Mouse (Mus musculus) embryonic facial prominence, embryonic 13.5 days (tissue): Measurements from ENCODE around the gene Mybpc2. TPM values are rescaled to one million over a fixed set of nuclear protein-coding genes. Genes with fewer than 3 reads are reported as not detected.

ENCODE experiments used
- ATAC-seq: fragments of 200-750 bp; cut with Nextera tagmentation; 2 replicates; pipeline ENCODE4 v1.8.0; 2017; ENCODE audit warnings: low read depth; ENCODE audit not compliant: insufficient number of reproducible peaks, insufficient read depth, low FRiP score, low TSS enrichment
- H3K27ac ChIP-seq: fragments of 300-500 bp; sonication (generic); 2 replicates; pipeline ENCODE4 v1.5.1; 2015; ENCODE audit warnings: moderate library complexity, mild to moderate bottlenecking, inconsistent platforms
- H3K27me3 ChIP-seq: fragments of 300-500 bp; sonication (generic); 2 replicates; pipeline ENCODE4 v1.6.1; 2015; ENCODE audit warnings: mild to moderate bottlenecking, inconsistent platforms
- H3K36me3 ChIP-seq: fragments of 300-500 bp; sonication (generic); 2 replicates; pipeline ENCODE4 v1.6.1; 2015; ENCODE audit warnings: mild to moderate bottlenecking, inconsistent platforms
- H3K4me1 ChIP-seq: fragments of 300-500 bp; sonication (generic); 2 replicates; pipeline ENCODE4 v1.6.1; 2015; ENCODE audit warnings: inconsistent platforms
- H3K4me2 ChIP-seq: fragments of 300-500 bp; sonication (generic); 2 replicates; pipeline ENCODE4 v1.6.1; 2015; ENCODE audit warnings: moderate library complexity, mild to moderate bottlenecking, inconsistent platforms
- H3K4me3 ChIP-seq: fragments of 300-500 bp; sonication (generic); 2 replicates; pipeline ENCODE4 v1.5.1; 2015; ENCODE audit warnings: mild to moderate bottlenecking, inconsistent platforms
- H3K9ac ChIP-seq: fragments of 300-500 bp; sonication (generic); 2 replicates; pipeline ENCODE4 v1.6.1; 2015; ENCODE audit warnings: mild to moderate bottlenecking, inconsistent platforms
- H3K9me3 ChIP-seq: fragments of 300-500 bp; sonication (generic); 2 replicates; pipeline ENCODE4 v1.6.1; 2016; ENCODE audit warnings: inconsistent platforms
- WGBS: fragments of 180-500 bp; shearing (Covaris S2); methylation state at CpG from one replicate; pipeline ENCODE4 v1.1.7; 2015; ENCODE audit warnings: mixed read lengths; 5-methylcytosine and 5-hydroxymethylcytosine counted together
- polyA plus RNA-seq: library from polyadenylated mRNA; unstranded; fragments of >200 nt; fragmentation: Nextera tagmentation; extraction: Ambion mirVana; gene quantifications from 2 replicates; pipeline ENCODE4 v1.2.1, GENCODE M21; 2015

Gene Mybpc2
- polyA plus RNA-seq, 1 experiment from 2014 or later = 0.13 TPM

DNA sequence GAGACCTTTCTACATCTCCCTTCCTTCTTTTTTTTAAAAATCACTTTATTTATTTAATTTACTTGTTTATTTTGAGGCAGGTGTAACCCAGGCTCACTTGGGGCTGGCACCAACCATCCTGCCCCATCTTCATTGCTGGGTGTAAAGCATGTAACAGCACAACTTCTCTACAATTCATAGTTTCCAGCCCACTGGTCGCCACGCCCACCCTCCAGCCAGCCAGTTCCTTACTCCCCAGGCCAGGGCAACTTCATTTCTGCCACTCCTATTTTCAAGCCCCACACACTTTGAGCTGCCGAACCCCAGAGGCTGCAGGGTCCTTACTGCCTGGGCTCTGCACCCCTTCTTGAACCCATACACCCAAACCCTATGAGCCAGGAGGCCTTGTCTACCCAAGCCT, 3.5 kb downstream of the Mybpc2 start:
- Histone ChIP-seq H3K36me3 (no peaks in the 10 kb centered on the region), H3K9me3 (no peaks in the 10 kb centered on the region), H3K27ac (no peak overlapping the region), H3K4me2 (no peak overlapping the region), H3K4me1 (peaks cover 18% of the 10 kb centered on the region), H3K27me3 (peaks cover 59% of the 10 kb centered on the region), H3K4me3 (no peak overlapping the region), H3K9ac (no peak overlapping the region)
- 72% methylated on average over 3 of the region's 3 CpGs for WGBS
- no peak for ATAC-seq

DNA sequence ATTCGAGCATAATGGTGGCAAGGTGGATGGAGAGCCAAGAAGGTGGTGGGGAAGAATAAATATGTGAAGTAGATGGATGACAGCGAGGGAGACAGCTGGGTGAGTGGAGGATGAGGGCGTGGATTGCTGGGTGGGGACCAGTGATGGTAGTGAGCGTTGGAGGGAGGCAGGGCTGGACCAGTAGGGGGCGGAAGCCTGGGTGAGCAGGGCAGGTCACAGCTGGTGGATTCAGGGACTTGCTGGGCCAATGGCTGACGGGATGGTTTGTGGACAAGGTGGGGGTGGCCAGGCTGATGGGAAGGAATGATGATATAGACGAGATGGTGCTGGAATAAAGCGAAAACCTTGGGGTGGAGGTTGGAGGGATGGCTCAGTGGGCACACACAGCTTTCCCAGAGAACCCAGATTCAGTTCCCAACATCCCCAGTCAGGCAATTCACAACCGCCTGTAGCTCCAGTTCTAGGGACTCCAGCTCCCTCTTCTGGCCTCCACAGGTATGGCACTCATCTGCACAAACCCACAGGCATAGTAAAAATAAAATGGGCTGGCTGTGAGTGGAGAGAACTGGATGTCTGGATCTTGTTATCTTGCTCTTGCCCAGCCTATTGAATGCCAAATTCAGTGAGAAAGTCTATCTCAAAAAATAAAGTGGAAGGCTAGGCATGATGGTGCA, 5.1 kb downstream of the Mybpc2 start:
- H3K36me3 ChIP-seq = no peaks in the 10 kb centered on the region
- no peaks in the 10 kb centered on the region for H3K9me3 ChIP-seq
- peaks cover 6% of the 10 kb centered on the region for H3K4me1 ChIP-seq
- no peak for ATAC-seq
- no peak overlapping the region for H3K27ac ChIP-seq
- 69% methylated on average over 9 of the region's 9 CpGs for WGBS
- no peak overlapping the region for H3K4me2 ChIP-seq
- no peak overlapping the region for H3K9ac ChIP-seq
- H3K27me3 ChIP-seq = peaks cover 50% of the 10 kb centered on the region
- H3K4me3 ChIP-seq = no peak overlapping the region

DNA sequence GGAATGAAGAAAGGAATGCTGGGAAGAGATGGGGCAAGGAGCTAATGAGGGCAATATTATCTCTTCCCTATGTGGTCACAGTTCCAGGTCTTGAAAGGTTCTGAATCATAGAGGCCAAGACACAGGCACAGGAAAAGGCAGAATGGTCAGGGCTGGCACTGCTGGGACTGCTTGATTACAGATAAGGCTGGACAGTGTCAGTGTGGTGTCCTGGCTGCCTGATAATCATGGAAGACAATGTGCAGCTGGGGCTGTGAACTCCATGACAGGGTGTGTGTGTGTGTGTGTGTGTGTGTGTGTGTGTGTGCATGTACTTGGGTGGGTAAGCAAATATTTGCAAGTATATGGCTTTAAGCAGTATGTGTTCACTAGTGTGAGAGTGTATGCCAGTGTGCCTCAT, 17.0 kb downstream of the Mybpc2 start:
- H3K27me3 ChIP-seq = peaks cover 17% of the 10 kb centered on the region
- no peak overlapping the region for H3K9ac ChIP-seq
- no peak overlapping the region for H3K27ac ChIP-seq
- no peaks in the 10 kb centered on the region for H3K4me1 ChIP-seq
- ATAC-seq = no peak
- no peaks in the 10 kb centered on the region for H3K36me3 ChIP-seq
- no peak overlapping the region for H3K4me2 ChIP-seq
- no peaks in the 10 kb centered on the region for H3K9me3 ChIP-seq
- H3K4me3 ChIP-seq = no peak overlapping the region

DNA sequence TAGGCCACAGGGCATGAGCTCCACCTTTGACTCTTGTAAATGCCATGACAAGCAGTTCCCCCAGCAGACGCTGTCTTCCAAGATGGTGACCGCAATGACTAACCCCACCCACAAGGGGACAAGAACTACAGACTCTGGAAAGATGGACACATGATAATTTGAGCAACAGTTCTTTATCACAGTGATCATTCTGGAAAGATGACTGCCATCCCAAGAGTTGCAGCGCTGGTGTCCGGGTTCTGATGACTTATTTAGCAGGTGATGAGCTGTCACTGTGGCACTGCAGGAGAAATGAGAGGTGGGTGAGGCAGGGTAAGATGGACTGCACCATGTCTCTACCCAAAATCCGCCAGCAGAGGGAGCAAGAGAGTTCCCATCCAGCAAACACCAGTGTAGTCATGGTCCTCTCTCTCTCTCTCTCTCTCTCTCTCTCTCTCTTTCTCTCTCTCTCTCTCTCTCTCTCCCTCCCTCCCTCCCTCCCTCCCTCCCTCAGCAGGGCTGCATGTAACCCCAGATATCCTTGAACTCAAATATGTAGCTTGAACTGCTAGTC, 22.8 kb downstream of the Mybpc2 start:
- H3K27me3 ChIP-seq = peaks cover 8% of the 10 kb centered on the region; the same call in 1 of the 2 replicates
- no peaks in the 10 kb centered on the region for H3K36me3 ChIP-seq
- no peak overlapping the region for H3K27ac ChIP-seq
- 41% methylated on average over 5 of the region's 5 CpGs for WGBS
- no peak overlapping the region for H3K4me3 ChIP-seq
- no peak for ATAC-seq
- H3K9me3 ChIP-seq = no peaks in the 10 kb centered on the region
- H3K4me2 ChIP-seq = no peak overlapping the region
- H3K4me1 ChIP-seq = peaks cover 7% of the 10 kb centered on the region
- H3K9ac ChIP-seq = no peak overlapping the region

DNA sequence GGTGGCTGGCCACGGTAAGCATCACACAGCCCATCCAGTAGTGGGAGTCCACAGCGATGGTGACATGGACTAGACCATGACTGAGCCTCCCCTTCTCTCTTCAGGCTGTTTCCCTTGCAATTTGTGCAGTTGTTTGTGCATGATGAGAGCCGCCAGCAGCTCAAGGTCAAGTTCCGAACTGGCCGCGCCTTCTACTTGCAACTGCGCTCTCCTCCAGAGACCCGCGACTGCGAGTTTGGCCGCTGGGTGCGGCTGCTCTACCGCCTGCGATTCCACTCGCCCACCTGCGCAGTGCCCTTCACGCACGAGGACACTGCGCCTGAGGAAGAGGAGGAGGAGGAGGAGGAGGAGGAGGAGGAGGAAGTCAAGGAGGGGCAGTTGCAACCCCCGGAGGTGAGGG, 24.4 kb downstream of the Mybpc2 start:
- Histone ChIP-seq H3K4me1 (peaks cover 14% of the 10 kb centered on the region), H3K4me2 (no peak overlapping the region), H3K27ac (no peak overlapping the region), H3K4me3 (no peak overlapping the region), H3K36me3 (no peaks in the 10 kb centered on the region), H3K9me3 (no peaks in the 10 kb centered on the region), H3K27me3 (peaks cover 5% of the 10 kb centered on the region; the same call in 1 of the 2 replicates), H3K9ac (no peak overlapping the region)
- 64% methylated on average over 20 of the region's 20 CpGs for WGBS
- no peak for ATAC-seq

DNA sequence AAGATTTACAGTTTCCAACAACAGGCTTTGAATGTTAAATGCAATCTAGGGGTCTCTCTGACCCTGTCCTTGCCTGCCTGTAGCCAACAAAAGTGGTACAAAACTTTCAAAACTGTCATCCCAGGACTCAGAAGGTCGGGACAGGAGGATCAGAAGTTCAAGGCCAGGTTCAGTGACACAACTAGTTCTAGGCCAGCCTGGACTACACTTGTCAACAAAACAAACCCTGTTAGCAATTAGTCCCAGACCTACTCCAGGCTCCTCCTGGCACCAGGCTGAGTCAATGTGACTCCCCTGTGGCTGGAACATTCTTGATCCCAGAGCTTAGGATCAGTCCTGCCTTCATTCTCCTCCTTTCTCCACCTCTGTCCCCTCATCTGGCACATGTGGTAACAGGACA, 25.5 kb downstream of the Mybpc2 start:
- ATAC-seq = no peak
- WGBS = 64% methylated on average over 1 of the region's 1 CpGs
- no peak overlapping the region for H3K9ac ChIP-seq
- no peak overlapping the region for H3K27ac ChIP-seq
- no peak overlapping the region for H3K4me2 ChIP-seq
- H3K4me1 ChIP-seq = peaks cover 19% of the 10 kb centered on the region
- peaks cover 8% of the 10 kb centered on the region; the same call in 1 of the 2 replicates for H3K36me3 ChIP-seq
- peaks cover 5% of the 10 kb centered on the region; the same call in 1 of the 2 replicates for H3K27me3 ChIP-seq
- no peaks in the 10 kb centered on the region for H3K9me3 ChIP-seq
- H3K4me3 ChIP-seq = no peak overlapping the region

DNA sequence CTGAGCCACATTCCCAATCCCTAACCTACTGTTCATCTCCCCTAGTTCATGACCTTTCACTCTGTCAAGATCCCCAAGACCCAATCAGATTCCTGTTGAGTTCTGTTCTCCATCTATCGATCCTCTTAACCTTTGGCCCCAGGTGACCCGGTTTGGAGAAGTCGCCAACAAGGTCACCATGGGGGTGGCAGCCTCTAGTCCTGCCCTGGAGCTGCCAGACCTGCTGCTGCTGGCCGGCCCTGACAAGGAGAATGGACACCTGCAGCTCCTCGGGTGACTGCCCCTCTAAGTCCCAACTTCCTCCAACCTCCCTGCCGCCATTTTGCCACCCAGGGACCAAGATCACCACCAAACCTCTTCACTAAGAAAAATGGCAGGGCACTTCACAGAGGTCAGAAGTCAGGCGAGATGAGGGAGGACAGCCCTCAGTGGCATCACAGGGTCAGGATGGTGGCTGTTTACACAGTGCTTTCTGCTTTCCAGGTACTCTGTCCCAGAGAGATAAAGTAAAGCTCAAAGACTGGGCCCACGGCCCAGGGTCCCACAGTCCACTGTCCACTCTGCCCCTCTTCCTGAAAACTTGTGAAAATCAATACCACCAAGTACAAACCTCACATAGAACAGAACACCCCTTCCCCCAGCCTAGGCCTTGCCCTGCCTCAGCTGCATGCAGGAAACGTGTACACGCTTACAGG, 26.9 kb downstream of the Mybpc2 start:
- H3K9ac ChIP-seq = peak overlapping the region; percentile 86
- H3K4me3 ChIP-seq = peak overlapping the region; percentile 63
- no peaks in the 10 kb centered on the region for H3K9me3 ChIP-seq
- peak overlapping the region; percentile 84 for H3K4me2 ChIP-seq
- ATAC-seq = no peak
- 0 out of 2 replicates have a peak overlapping the region, but pooled peaks have one; percentile 94 for H3K27ac ChIP-seq
- WGBS = 81% methylated on average over 10 of the region's 10 CpGs
- peaks cover 19% of the 10 kb centered on the region for H3K4me1 ChIP-seq
- peaks cover 23% of the 10 kb centered on the region for H3K36me3 ChIP-seq
- H3K27me3 ChIP-seq = peaks cover 5% of the 10 kb centered on the region; the same call in 1 of the 2 replicates

DNA sequence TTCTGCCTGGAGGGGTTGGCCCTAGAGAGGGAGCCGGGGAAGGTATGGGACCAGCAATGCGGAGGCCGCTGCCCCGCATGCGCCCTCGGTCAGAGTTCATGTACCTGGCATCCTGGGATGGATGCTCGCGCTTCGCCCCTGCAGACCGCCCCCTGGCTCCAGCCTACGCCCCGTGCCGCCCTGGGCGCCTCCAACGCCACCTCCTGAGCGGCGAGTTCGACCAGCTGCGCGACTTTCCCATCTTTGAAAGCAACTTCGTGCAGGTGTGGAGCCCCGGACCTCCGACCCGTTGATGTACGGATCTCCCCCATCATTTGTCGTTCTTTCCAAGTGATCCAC, 27.7 kb downstream of the Mybpc2 start:
- no peaks in the 10 kb centered on the region for H3K9me3 ChIP-seq
- WGBS = 1% methylated on average over 26 of the region's 26 CpGs
- no peak; the same call in 1 of the 2 replicates for ATAC-seq
- peak overlapping the region; percentile 94 for H3K27ac ChIP-seq
- H3K27me3 ChIP-seq = peaks cover 5% of the 10 kb centered on the region; the same call in 1 of the 2 replicates
- peaks cover 30% of the 10 kb centered on the region for H3K36me3 ChIP-seq
- peak overlapping the region; percentile 63 for H3K4me3 ChIP-seq
- peak overlapping the region; percentile 84 for H3K4me2 ChIP-seq
- H3K9ac ChIP-seq = peak overlapping the region; percentile 86
- peaks cover 19% of the 10 kb centered on the region for H3K4me1 ChIP-seq

DNA sequence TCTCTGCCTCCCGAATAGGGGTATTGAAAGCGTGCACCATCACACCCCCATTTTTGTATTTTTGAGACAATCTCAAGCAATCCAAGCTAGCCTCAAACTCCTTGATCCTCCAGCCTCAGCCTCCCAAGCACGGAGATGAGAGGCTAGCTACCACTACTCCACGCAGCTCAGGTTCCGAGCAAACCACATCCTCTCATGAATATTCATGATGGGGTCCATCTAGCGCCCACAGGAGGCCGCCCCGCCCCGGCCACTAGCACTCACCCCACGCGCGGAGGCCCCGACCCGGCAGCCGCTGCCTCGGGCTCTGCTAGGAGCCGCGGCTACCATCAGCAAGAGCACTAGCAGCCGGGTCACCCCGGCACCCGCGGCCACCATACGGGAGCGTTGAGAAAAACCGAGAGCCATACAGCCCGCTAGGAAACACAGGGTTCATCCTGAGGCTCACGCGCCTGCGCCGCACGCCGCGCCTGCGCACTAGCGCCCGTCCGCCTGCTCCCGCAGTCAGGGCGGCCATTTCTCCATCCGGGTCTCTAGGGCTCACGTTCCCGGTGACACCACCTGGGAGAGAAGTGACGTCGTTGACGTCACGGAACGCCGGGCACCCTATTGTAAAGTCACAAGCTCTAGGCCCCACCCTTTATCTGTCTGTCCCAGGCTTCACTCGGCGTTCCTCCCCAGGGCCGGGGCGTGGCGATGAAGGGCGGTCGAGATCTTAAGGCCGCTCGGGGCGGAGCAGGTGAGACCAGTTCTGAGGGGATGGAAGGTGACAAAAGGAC, 28.3 kb downstream of the Mybpc2 start, which contains the start of the genes Emc10 and Fam71e1:
Gene Emc10, minus strand, starts transcription at position 538 of the 779 bp plus-strand sequence.
Gene Fam71e1, plus strand, starts transcription at position 590 of the 779 bp plus-strand sequence.
- H3K36me3 ChIP-seq = peaks cover 36% of the 10 kb centered on the region
- peak within 1 kb of the TSS; percentile 86 for H3K9ac ChIP-seq
- peak; percentile 89 for ATAC-seq
- peaks cover 5% of the 10 kb centered on the region; the same call in 1 of the 2 replicates for H3K27me3 ChIP-seq
- peaks cover 19% of the 10 kb centered on the region for H3K4me1 ChIP-seq
- H3K27ac ChIP-seq = peak within 1 kb of the TSS; percentile 94
- WGBS = under 1% methylated on average over 58 of the region's 58 CpGs
- H3K9me3 ChIP-seq = no peaks in the 10 kb centered on the region
- peak within 1 kb of the TSS; percentile 84 for H3K4me2 ChIP-seq
- peak within 1 kb of the TSS; percentile 63 for H3K4me3 ChIP-seq

DNA sequence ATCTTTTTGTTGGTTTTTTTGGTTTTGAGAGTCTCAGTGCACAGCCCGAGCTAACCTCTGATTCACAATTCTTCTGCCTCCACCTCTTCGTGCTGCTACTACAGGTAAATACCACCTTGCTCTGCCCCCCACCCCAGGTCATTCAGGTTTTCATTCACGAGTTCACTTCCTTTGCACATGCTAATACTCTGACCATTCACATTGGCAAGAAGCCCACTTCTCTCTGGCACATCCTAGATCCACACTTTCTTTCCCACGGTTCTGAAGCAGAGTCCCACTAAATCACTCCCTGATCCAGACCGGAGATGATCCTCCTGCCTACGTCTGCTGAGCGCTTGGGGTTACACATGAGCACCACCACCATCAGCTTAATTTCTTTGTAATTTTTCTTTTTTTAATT, 29.4 kb downstream of the Mybpc2 start:
- Histone ChIP-seq H3K36me3 (peaks cover 47% of the 10 kb centered on the region), H3K9ac (peak overlapping the region; percentile 86; the same call in 1 of the 2 replicates), H3K27ac (no peak overlapping the region), H3K4me2 (peak overlapping the region; percentile 84), H3K27me3 (peaks cover 5% of the 10 kb centered on the region; the same call in 1 of the 2 replicates), H3K4me3 (peak overlapping the region; percentile 63), H3K4me1 (peaks cover 19% of the 10 kb centered on the region), H3K9me3 (no peaks in the 10 kb centered on the region)
- WGBS = 85% methylated on average over 7 of the region's 7 CpGs
- no peak for ATAC-seq

DNA sequence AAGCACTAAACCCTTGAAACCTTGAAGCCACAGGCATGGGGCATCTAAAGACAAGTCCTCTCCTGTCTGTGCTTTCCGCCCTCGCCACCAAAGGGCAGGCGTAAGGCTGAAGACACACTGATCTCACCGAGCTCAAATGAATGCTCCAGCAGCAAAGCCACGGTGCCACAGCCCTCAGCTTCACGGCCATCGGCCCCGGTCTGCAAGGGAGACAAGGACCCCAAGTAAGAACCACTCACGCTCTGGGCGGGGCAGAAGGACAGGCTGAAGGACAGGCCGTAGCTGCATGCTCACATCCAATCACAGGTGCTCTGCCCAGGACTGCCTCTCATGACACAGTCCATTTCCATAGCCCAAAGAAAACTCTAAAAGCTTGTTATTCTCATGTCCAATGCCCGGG, 29.8 kb downstream of the Mybpc2 start:
- H3K4me3 ChIP-seq = no peak overlapping the region
- H3K27me3 ChIP-seq = 0 out of 2 replicates have a peak, but pooled peaks cover 5% of the 10 kb centered on the region
- peaks cover 51% of the 10 kb centered on the region for H3K36me3 ChIP-seq
- peak overlapping the region; percentile 84; the same call in 1 of the 2 replicates for H3K4me2 ChIP-seq
- no peak for ATAC-seq
- H3K9me3 ChIP-seq = no peaks in the 10 kb centered on the region
- H3K27ac ChIP-seq = no peak overlapping the region
- no peak overlapping the region for H3K9ac ChIP-seq
- WGBS = 96% methylated on average over 12 of the region's 12 CpGs
- peaks cover 19% of the 10 kb centered on the region for H3K4me1 ChIP-seq
